Mouse (Mus musculus): ENCODE measurements around the gene Oas3. TPM values are rescaled to one million over a fixed set of nuclear protein-coding genes. Genes with fewer than 3 reads are reported as not detected.

Oas3 gene
- 6.6 and 10.7 TPM in 2 replicates for polyA plus RNA-seq (2012)

GRCm38 (mm10) chr5:120777478-120777877 lies at the start of gene Oas3:
Gene Oas3 (minus strand): TSS chr5:120777661.

DNA sequence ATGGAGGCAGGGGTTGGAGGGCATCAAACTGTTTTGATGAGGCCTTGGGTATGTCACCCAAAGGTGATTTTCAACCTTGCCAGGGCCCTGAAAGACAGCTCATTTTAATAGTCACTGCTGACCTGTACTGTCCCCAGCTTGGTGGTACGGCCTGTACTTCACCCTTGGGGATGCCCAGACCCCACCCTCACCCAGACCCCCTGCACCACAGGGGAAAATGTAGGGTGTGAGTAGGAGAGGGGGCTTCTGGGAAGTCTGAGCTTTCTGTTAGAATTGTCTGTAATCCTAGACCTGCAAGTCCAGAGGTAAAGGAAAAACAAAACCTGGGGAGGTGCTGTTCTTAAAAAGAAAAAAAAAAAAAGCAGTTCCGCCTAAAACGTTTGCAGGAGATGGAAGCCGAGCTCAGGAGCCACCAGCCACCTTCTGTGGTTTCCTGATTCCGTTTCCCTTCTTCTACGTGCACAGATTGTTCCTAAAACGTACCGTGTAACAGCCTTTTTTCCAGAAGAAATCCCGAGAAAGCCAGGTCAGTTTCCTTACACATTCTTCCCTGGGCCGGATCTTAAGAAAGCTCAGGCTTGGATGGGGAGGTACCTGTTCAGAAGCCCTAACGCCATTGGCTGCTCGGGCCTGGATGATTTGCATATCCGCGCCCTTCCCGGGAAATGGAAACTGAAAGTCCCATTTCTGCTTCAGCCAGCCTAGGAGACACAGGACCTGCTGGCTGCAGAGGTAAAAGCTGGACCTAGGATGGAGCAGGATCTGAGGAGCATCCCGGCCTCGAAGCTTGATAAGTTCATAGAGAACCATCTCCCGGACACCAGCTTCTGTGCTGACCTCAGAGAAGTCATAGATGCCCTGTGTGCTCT lies 34.7 kb upstream of the Oas3 start, which contains the start of gene Oas1c:
Gene Oas1c, minus strand, starts transcription at position 564 of the 869 bp plus-strand sequence.

DNA sequence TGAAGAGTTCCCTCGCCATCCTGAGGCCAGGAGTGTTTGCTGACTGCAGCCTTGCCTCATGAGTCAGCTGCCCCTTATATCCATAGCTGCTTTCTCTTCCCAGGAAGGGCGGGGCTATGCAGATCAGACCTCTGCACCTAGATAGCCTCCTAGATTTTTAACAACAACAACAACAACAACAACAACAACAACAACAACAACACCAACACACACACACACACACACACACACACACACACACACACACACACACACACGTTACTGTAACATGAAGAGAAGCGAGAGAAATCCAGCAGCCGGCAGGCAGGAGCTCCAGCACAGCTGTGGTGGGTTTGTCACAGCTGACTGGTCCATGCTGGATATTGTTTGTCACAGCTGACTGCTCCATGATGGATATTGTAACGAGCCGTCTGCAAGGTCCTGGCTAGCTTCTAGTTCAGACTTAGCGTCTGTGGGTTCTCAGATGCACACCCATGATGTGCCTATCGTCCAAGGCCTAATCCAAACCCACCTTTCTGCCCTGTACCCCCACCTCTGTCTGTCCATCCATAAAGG lies 18.1 kb upstream of the Oas3 start, which contains the start of gene Oas1e:
Gene Oas1e, minus strand, starts transcription at position 51 of the 555 bp plus-strand sequence.

DNA sequence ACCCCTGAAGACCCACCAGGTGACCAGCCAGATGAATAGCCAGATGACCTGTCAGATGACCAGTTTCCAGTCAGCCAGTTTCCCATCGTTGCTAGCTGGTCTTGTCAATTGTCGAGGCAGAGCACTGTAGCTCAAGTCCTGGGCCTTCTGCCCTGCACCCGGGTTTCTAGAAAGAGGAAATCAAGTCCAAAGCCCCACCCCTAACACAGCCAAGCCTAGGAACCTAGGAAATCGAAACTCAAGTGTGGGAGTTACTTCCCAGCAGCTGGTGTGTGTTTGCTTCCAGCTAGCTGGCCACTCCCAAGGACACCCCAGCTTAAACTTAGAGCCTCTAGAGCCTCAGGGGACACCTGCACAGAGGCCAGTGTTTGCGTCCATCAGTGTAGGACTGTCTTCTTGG lies 27.8 kb downstream of the Oas3 start, which contains the start of gene Oas2:
Gene Oas2, minus strand, starts transcription at position 166 of the 400 bp plus-strand sequence.

GRCm38 (mm10) chr5:120711827-120712226 lies 65.6 kb downstream of the Oas3 start, which contains the start of gene Dtx1:
Gene Dtx1 (minus strand): TSS chr5:120711927.

Other genes with a start within 250 kb of the Oas3 start
- gene Tpcn1, start 189.0 kb downstream of the Oas3 start, polyA plus RNA-seq (2012) = 83.4 and 92.3 TPM in 2 replicates
- 2.7 and 4.1 TPM in 2 replicates for gene Iqcd, start 188.6 kb downstream of the Oas3 start, polyA plus RNA-seq (2012)
- 23.5 and 24.3 TPM in 2 replicates for gene Rita1, start 165.1 kb downstream of the Oas3 start, polyA plus RNA-seq (2012)
- gene Ddx54, start 164.9 kb downstream of the Oas3 start, polyA plus RNA-seq (2012) = 111 and 152 TPM in 2 replicates
- gene Cfap73, start 143.4 kb downstream of the Oas3 start, polyA plus RNA-seq (2012) = not detected in 2 replicates
- 0.73 and 1.3 TPM in 2 replicates for gene Rasal1, start 128.8 kb downstream of the Oas3 start, polyA plus RNA-seq (2012)
- gene Dtx1, start 65.7 kb downstream of the Oas3 start, polyA plus RNA-seq (2012) = 0.38 and 1.0 TPM in 2 replicates
- gene Oas2, start 27.8 kb downstream of the Oas3 start, polyA plus RNA-seq (2012) = 0.39 and 0.81 TPM in 2 replicates
- gene Oas1e, start 17.9 kb upstream of the Oas3 start, polyA plus RNA-seq (2012) = not detected in 2 replicates
- gene Oas1c, start 34.9 kb upstream of the Oas3 start, polyA plus RNA-seq (2012) = 0.17 and 0.30 TPM in 2 replicates
- gene Oas1f, start 69.7 kb upstream of the Oas3 start, polyA plus RNA-seq (2012) = not detected in 2 replicates
- gene Oas1h, start 83.8 kb upstream of the Oas3 start, polyA plus RNA-seq (2012) = not detected in 2 replicates
- 2.8 and 5.4 TPM in 2 replicates for gene Oas1g, start 110.0 kb upstream of the Oas3 start, polyA plus RNA-seq (2012)
- gene Oas1a, start 129.9 kb upstream of the Oas3 start, polyA plus RNA-seq (2012) = 20.4 and 23.7 TPM in 2 replicates
- gene Oas1d, start 136.9 kb upstream of the Oas3 start, polyA plus RNA-seq (2012) = not detected in 2 replicates
- 0.03 and 0.05 TPM in 2 replicates for gene Rph3a, start 232.4 kb upstream of the Oas3 start, polyA plus RNA-seq (2012)

Data from megakaryocyte-erythroid progenitor cell, adult 5 weeks (primary cell).